Mouse (Mus musculus) spleen, adult 2 months (tissue): Measurements from ENCODE around the gene Gls2.

Source experiments
- CTCF ChIP-seq: fragments of 200-500 bp; IDR thresholded peaks from 2 replicates; pipeline ENCODE4 v1.5.1; 2011; ENCODE audit warnings: mild to moderate bottlenecking, inconsistent platforms; ENCODE audit not compliant: insufficient read depth, insufficient read length, insufficient replicate concordance; ENCODE audit errors: extremely low read depth
- POLR2A ChIP-seq: fragments of 200-500 bp; IDR thresholded peaks from 2 replicates; pipeline ENCODE4 v1.6.1; 2011; ENCODE audit warnings: low read depth, low read length, inconsistent platforms

- no peak for TF ChIP-seq POLR2A
- TF ChIP-seq CTCF: no peak
These were observed 31.3 kb downstream of the Gls2 start, which contains the start of gene Mip for GRCm38 (mm10) chr10:128225538-128225937.
